Mouse (Mus musculus) lung, adult 2 months (tissue): ENCODE measurements at regions not wholly inside any gene's neighbourhood (a gene's known extent, or its start where the extent isn't known, plus 50 kb on each side); places are given as distances from the start of the nearest gene placed in this dataset.

Experiments used
- CTCF ChIP-seq: fragments of 200-500 bp; IDR thresholded peaks from 2 replicates; pipeline ENCODE4 v1.5.1; 2011; ENCODE audit warnings: mild to moderate bottlenecking, low read length, control low read depth; ENCODE audit not compliant: insufficient read depth
- POLR2A ChIP-seq: fragments of 200-500 bp; IDR thresholded peaks from 2 replicates; pipeline ENCODE4 v1.6.1; 2011; ENCODE audit warnings: low read depth, mild to moderate bottlenecking, control low read depth, low read length, borderline replicate concordance; ENCODE audit errors: extremely low read depth

GRCm38 (mm10) chr13:5166716-5167115, 557.7 kb upstream of the Akr1e1 start:
- TF ChIP-seq CTCF (no peak), POLR2A (no peak)
